Comparison of ENCODE assay signal across 8 mouse cellular contexts in genomic region chr2:70660887-70661714, GRCm38 (mm10). TPM values are rescaled to one million over a fixed set of nuclear protein-coding genes. Genes with fewer than 3 reads are reported as not detected.
A peak's percentile ranks its signal among the peaks of the same experiment; 100 is the strongest.
DNase-seq lines count a peak whose midpoint lies in the region; ATAC-seq and TF ChIP-seq lines count a peak whose summit lies in the region.

Gorasp2 (plus strand) TSS chr2:70661576.

- peak within 1 kb of the TSS; percentile 94 for H3K4me3 ChIP-seq in E14TG2a.4 (replicated peaks; ENCODE audit: low read length)
- peak within 1 kb of the TSS; percentile 82 for H3K4me3 ChIP-seq in forebrain, embryonic 12.5 days (replicated peaks)
- peak within 1 kb of the TSS; percentile 97 for H3K4me3 ChIP-seq in heart, postnatal 0 days (ENCODE audit: low read depth, low read length)
- peak within 1 kb of the TSS; percentile 85 for H3K4me3 ChIP-seq in liver, embryonic 16.5 days (ENCODE audit: low read depth, low read length)
- peak within 1 kb of the TSS; percentile 73 for H3K4me3 ChIP-seq in neural tube, embryonic 13.5 days
- H3K4me3 ChIP-seq in testis, adult 2 months (ENCODE audit: control insufficient read depth, low read depth, low read length): peak within 1 kb of the TSS; percentile 98

- peak; percentile 95 for DNase-seq in c-Kit-positive CD71-positive TER-119-positive erythroid progenitor cells, embryonic 14.5 days (ENCODE audit: low spot score)
- DNase-seq in heart, postnatal 0 days (ENCODE audit: low spot score): peak; percentile 97
- DNase-seq in kidney, postnatal 4 days: peak; percentile 98 to 99

- H3K4me2 ChIP-seq in forebrain, embryonic 12.5 days: peak within 1 kb of the TSS; percentile 85
- H3K4me2 ChIP-seq in heart, postnatal 0 days (ENCODE audit: low read depth, low read length): peak within 1 kb of the TSS; percentile 61
- H3K4me2 ChIP-seq in liver, embryonic 16.5 days (ENCODE audit: low read depth, low read length): peak within 1 kb of the TSS; percentile 86
- H3K4me2 ChIP-seq in neural tube, embryonic 13.5 days: peak within 1 kb of the TSS; percentile 85

- peak; percentile 96 for ATAC-seq in forebrain, embryonic 12.5 days (ENCODE audit: low FRiP score)
- peak; percentile 94 for ATAC-seq in heart, postnatal 0 days (ENCODE audit: insufficient read depth, low read depth)
- peak; percentile 95 for ATAC-seq in liver, embryonic 16.5 days (ENCODE audit: low read depth)
- ATAC-seq in neural tube, embryonic 13.5 days (ENCODE audit: low read depth): peak; percentile 96

- H3K9ac ChIP-seq in forebrain, embryonic 12.5 days: peak within 1 kb of the TSS; percentile 97
- peak within 1 kb of the TSS; percentile 98 for H3K9ac ChIP-seq in heart, postnatal 0 days (replicated peaks; ENCODE audit: low read depth, low read length)
- H3K9ac ChIP-seq in liver, embryonic 16.5 days (ENCODE audit: low read depth, low read length): peak within 1 kb of the TSS; percentile 92
- peak within 1 kb of the TSS; percentile 96 for H3K9ac ChIP-seq in neural tube, embryonic 13.5 days

- TF ChIP-seq CTCF in E14TG2a.4 (conservative IDR thresholded peaks at IDR 0.05; ENCODE audit: low read length): peak; percentile 80
- TF ChIP-seq CTCF in heart, postnatal 0 days (IDR thresholded peaks at IDR 0.05; ENCODE audit: low read depth): peak; percentile 89
- TF ChIP-seq CTCF in testis, adult 2 months (IDR thresholded peaks at IDR 0.05; ENCODE audit: control insufficient read depth, insufficient read depth, insufficient replicate concordance, low read depth, low read length): peak; percentile 97

- peak within 1 kb of the TSS; percentile 87 for H3K27ac ChIP-seq in forebrain, embryonic 12.5 days
- H3K27ac ChIP-seq in heart, postnatal 0 days (ENCODE audit: low read depth): peak within 1 kb of the TSS; percentile 98
- peak within 1 kb of the TSS; percentile 85 for H3K27ac ChIP-seq in liver, embryonic 16.5 days (ENCODE audit: low read length)
- H3K27ac ChIP-seq in neural tube, embryonic 13.5 days (replicated peaks): peak within 1 kb of the TSS; percentile 92
- peak within 1 kb of the TSS; percentile 89 for H3K27ac ChIP-seq in testis, adult 2 months (ENCODE audit: control insufficient read depth, insufficient read depth, low read depth, low read length)

- H3K27me3 ChIP-seq in E14TG2a.4 (ENCODE audit: insufficient read depth, low read length): peaks cover 6% of the 10 kb centered on the region; the same call in 1 of the 2 replicates
- H3K27me3 ChIP-seq in forebrain, embryonic 12.5 days: 0 out of 2 replicates have a peak, but pooled peaks cover 6% of the 10 kb centered on the region
- H3K27me3 ChIP-seq in heart, postnatal 0 days (ENCODE audit: control insufficient read depth, insufficient read depth, low read length): no peaks in the 10 kb centered on the region
- H3K27me3 ChIP-seq in liver, embryonic 16.5 days (ENCODE audit: control insufficient read depth, insufficient read depth, low read depth, low read length): no peaks in the 10 kb centered on the region
- H3K27me3 ChIP-seq in neural tube, embryonic 13.5 days: peaks cover 5% of the 10 kb centered on the region; the same call in 1 of the 2 replicates
- no peaks in the 10 kb centered on the region for H3K27me3 ChIP-seq in testis, adult 2 months (ENCODE audit: control insufficient read depth, insufficient read depth, low read length)

- peak; percentile 93 for TF ChIP-seq POLR2A in testis, adult 2 months (IDR thresholded peaks at IDR 0.05; ENCODE audit: control insufficient read depth, low read depth, low read length)

- H3K36me3 ChIP-seq in E14TG2a.4 (ENCODE audit: insufficient read depth, low read length): peaks cover 19% of the 10 kb centered on the region
- H3K36me3 ChIP-seq in forebrain, embryonic 12.5 days (replicated peaks): no peaks in the 10 kb centered on the region
- no peaks in the 10 kb centered on the region for H3K36me3 ChIP-seq in heart, postnatal 0 days (replicated peaks; ENCODE audit: control insufficient read depth, insufficient read depth, low read length)
- no peaks in the 10 kb centered on the region for H3K36me3 ChIP-seq in liver, embryonic 16.5 days (ENCODE audit: control insufficient read depth, insufficient read depth)
- no peaks in the 10 kb centered on the region for H3K36me3 ChIP-seq in neural tube, embryonic 13.5 days
- no peaks in the 10 kb centered on the region for H3K36me3 ChIP-seq in testis, adult 2 months (ENCODE audit: control insufficient read depth, insufficient read depth, low read length)

- WGBS in forebrain, embryonic 12.5 days: 2% methylated on average over 61 of the region's 64 CpGs
- under 1% methylated on average over 59 of the region's 64 CpGs for WGBS in heart, postnatal 0 days
- 1% methylated on average over 64 of the region's 64 CpGs for WGBS in liver, embryonic 16.5 days (ENCODE audit: insufficient replicate concordance)
- 2% methylated on average over 64 of the region's 64 CpGs for WGBS in neural tube, embryonic 13.5 days

- H3K9me3 ChIP-seq in E14TG2a.4 (ENCODE audit: low read length): no peaks in the 10 kb centered on the region
- no peaks in the 10 kb centered on the region for H3K9me3 ChIP-seq in forebrain, embryonic 12.5 days
- no peaks in the 10 kb centered on the region for H3K9me3 ChIP-seq in heart, postnatal 0 days (replicated peaks; ENCODE audit: control insufficient read depth, low read length)
- no peaks in the 10 kb centered on the region for H3K9me3 ChIP-seq in liver, embryonic 16.5 days (replicated peaks; ENCODE audit: control insufficient read depth, low read length)
- H3K9me3 ChIP-seq in neural tube, embryonic 13.5 days: no peaks in the 10 kb centered on the region

- TF ChIP-seq EP300 in heart, postnatal 0 days (IDR thresholded peaks at IDR 0.05; ENCODE audit: low read depth): peak; percentile 70

- H3K4me1 ChIP-seq in E14TG2a.4 (replicated peaks; ENCODE audit: low read depth, low read length): peaks cover 30% of the 10 kb centered on the region
- peaks cover 23% of the 10 kb centered on the region for H3K4me1 ChIP-seq in forebrain, embryonic 12.5 days
- peaks cover 13% of the 10 kb centered on the region for H3K4me1 ChIP-seq in heart, postnatal 0 days (ENCODE audit: control insufficient read depth, insufficient read depth)
- H3K4me1 ChIP-seq in liver, embryonic 16.5 days (ENCODE audit: control insufficient read depth, low read depth, low read length): peaks cover 12% of the 10 kb centered on the region
- H3K4me1 ChIP-seq in neural tube, embryonic 13.5 days (replicated peaks): peaks cover 23% of the 10 kb centered on the region
- H3K4me1 ChIP-seq in testis, adult 2 months (ENCODE audit: control insufficient read depth, insufficient read depth, low read length): peaks cover 7% of the 10 kb centered on the region

RNA-seq across cellular contexts. Expression of gene Gorasp2, which starts in this region (rescaled TPM):
- 127 and 136 TPM in 2 replicates for polyA plus RNA-seq in forebrain, embryonic 12.5 days (2016; fragmentation: Nextera tagmentation; extraction: Ambion mirVana)
- total RNA-seq in heart, postnatal 0 days (2014; rRNA removed; ENCODE audit: low replicate concordance): 75.7 and 79.8 TPM in 2 replicates
- polyA plus RNA-seq in heart, postnatal 0 days (2015; fragmentation: Nextera tagmentation; extraction: Ambion mirVana): 96.5 and 116 TPM in 2 replicates
- 51.8 and 52.0 TPM in 2 replicates for polyA plus RNA-seq in liver, embryonic 16.5 days (2015; fragmentation: Nextera tagmentation; extraction: Ambion mirVana)
- polyA plus RNA-seq in neural tube, embryonic 13.5 days (2015; fragmentation: Nextera tagmentation; extraction: Ambion mirVana): 120 and 125 TPM in 2 replicates
- polyA plus RNA-seq in testis, adult 2 months (2012; rRNA removed): 334 and 337 TPM in 2 replicates

Comparison
In these comparisons a context has a peak if more than half of its experiments do, and no peak if none do; other contexts are left out.
1. Peak in every context shown above with its lines: DNase-seq, ATAC-seq, H3K4me3 ChIP-seq and H3K27ac ChIP-seq.